Mouse (Mus musculus) urinary bladder, postnatal 4 days (tissue): Measurements from ENCODE around the gene Odf3l1.
A peak's percentile ranks its signal among the peaks of the same experiment; 100 is the strongest.

Experiments used
- DNase-seq, 2 experiments: peaks; one replicate each; pipeline ENCODE4 v3.0.0; 2021 to 2022; ENCODE audit warnings: low spot score in 2 of 2

Odf3l1 gene

DNA sequence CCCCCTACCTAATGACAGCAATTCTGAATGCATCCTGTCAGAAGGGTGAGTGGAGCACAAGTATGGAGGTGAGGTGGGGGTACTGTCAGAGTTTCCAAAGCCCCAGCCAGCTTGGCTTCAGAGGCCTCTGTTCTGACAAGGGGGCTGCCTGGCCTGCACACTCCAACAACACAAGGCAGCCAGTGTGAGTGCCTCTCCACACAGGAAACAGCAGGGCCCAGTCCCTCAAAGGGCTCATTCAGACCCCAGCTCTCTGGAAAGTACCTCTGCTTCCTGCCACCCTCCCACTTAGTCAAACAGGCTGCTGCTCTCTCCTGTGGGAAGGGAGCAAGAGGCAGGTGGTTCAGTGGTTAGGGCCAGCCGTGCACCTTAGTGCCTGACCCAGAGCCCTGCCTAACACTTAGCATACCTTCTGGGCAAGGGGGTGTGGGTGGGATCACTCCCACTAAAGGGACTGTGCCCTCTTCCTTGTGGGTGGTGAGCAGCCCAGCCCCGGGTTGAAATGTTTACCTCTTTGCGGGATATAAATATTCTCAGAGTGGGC lies 17.1 kb upstream of the Odf3l1 start:
- DNase-seq = no peak

DNA sequence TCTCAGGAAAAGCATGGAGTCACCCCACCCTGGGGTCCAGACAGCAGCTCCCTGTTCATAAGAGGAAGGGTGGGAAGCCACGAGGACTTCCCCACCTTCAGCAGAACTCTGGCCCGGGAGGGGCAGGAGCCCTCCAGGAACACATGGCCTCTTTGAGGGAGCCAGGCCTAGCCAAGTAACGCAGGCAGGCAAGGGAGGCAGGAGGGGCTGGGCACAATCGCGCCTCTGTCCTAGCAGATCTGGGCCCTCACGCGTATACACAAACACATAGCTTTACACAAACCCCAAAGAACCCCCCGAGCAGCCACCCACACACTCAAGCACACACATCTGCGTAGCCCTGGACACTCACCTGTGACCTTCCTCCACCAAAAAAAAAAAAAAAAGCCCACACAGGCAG lies 16.3 kb upstream of the Odf3l1 start:
- no peak for DNase-seq

DNA sequence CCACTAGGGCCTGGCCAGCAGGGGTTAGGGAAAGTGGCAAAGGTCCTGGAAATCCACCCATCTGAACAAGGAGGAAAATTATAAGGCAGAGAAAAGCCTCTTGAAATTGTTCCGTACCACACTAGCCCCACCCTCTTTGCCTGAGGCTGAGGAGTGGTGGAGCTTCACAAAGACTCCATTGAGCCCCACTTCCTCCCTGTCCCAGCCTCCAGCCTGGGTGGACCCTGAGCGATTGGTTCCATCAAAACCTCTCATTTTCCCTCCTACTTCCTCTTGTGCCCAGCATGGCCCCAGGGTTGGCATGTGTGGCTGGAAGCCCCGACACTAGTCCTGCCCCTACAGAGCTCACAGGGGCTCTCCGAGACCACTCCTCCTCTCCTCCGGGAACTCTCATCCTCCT lies 12.8 kb upstream of the Odf3l1 start:
- no peak for DNase-seq

DNA sequence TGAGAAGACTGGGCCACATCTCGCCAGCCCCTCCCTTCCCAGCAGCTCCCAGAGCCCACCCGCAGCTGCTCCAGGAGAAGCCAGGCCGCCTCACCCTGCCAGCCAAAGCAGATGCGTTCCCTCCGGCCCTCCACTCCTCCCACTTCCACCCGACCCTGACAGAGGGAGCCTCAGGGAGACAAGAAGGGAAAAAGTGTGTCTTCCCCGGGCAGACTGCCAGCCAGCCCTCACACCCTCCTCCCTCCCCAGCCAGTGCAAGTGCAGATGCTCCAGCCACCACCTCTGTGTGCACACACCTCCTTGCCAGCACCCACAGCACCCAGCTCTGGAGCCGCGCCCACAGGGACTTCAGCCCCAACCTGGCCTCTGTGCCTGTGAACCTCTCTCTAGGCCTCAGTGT lies 12.3 kb upstream of the Odf3l1 start:
- DNase-seq = peak in 1 of 2 experiments; percentile 78

DNA sequence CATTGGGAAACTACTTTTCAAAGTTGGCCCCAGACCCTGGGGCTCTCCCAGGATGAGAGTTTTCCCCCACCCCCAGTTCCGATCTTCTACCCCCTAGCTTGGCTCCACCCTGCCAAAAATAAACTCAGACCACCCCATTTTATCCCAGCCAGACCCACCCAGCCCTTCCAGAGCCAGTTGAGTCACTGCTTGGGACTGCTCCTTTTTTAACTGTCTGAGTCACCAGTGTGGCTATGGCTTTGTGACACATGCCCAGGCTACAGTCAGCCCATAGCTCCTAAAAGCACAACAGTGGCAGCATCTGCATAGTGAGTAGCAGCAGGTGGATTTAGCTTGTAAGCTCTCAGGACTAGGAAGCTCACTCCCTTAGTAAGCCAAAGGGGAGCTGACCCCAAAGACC lies 8.6 kb upstream of the Odf3l1 start:
- no peak for DNase-seq

DNA sequence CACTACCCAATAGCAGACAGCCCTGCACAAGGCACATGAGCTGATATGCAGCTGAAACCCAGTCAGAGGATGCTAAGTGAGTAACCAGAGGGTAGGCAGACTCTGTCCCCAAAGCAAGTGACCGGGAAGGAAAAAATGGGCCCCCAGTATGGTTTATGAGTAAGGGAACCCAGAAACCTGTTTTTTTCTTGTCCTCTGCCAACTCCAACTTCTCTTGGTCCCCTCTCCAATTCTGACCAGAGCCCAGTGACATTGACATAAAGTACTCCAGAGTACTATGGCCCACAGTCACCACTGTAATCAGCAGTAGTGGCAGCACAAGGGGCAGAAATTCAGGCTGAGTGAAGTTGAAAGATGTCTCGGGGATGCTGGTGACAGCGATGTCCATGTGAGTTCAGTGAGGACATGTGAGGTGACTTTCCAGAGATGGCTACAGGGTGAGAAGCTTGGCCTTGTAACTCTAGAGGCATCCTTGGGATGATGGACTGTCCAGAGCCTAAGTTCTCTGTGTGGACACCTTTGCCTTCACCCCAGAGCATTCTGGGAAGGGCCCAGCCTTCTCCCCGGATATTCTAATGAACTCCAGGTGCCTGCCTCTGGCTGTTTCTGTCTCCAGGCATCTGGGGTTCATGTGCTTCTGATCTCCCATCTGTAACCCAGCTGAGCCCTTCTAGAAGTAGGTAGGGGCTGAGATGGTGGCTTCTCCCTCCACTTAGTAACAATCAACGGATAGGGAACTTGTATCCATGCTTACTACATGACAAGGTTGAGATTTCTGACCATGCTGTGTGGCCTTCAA lies 7.8 kb upstream of the Odf3l1 start:
- no peak for DNase-seq

DNA sequence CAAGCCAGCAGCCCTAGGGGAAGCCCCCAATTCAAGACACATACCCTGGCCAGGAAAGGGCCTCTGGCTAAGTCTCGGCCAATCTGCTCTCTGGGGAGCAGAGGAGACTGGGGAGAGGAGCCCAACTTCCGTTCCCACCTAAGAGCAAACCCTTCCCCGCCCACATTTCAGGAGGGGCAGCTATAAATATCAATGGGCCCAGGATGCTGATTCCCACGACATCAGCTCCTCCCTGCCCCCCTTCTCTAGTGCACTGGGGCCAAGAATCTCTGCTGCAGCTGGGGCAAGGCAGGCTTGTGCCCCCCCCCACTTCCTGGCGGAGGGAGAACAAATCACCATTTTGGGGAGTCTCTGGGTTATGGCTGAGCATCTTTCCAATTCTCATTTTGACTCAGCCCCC lies 6.7 kb upstream of the Odf3l1 start:
- no peak for DNase-seq

DNA sequence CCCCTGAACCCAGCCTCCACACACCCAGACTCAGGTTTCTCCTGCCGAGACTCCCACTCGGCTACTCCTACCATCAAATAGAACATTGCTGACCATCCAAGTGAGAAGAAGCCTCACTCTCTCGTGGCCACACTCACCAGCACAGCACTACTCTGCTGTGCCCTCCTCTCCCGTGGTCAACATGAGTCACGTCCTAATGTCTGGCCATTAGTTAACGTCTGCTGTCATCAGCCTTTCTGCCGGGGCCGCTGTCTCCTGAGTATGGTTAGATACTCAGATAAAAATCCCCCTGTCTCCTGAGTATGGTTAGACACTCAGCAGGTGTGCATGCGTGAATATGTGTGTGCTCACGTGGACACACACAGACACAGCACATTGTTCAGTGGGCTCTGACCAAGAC lies 6.3 kb upstream of the Odf3l1 start:
- no peak for DNase-seq

DNA sequence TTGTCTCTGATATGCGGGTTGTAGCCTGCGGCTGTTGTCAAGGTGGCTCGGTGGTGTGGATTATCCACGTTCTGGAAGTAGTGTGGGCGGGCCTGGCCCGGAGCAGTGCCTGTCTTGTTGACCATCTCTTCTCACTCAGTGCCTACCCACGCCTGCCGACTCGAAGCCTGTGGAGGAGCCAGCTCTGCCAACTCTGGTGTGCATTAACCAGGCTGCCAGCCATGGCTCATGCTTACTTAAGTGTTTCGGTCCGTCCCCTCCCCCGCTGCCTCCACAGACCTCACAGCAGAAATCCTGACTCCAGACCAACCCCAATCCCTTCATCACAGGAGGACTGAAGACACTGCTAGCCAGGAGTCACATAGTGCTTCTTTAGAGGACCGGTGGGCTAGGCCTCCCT lies 5.1 kb upstream of the Odf3l1 start:
- no peak for DNase-seq

DNA sequence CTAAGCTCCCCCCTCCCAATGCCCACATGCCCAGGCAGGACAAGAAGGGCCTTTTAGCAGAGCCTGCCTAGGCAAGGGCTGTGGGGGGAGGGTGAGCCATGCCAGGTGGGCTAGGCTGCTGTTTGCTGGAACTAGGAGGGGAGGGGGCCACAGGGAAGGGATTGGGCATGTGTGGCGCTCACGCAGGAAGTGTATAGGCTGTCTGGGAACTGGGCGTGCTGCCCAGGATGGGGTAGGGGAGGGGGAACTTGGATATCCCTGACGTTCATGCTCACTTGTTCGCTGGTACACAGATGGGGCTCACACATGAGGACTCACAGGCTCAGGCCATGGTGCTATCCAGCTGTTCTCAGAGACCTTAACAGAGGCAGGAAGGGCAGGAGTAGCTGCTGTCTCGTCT lies 3.8 kb upstream of the Odf3l1 start:
- peak in 1 of 2 experiments; percentile 79 for DNase-seq

DNA sequence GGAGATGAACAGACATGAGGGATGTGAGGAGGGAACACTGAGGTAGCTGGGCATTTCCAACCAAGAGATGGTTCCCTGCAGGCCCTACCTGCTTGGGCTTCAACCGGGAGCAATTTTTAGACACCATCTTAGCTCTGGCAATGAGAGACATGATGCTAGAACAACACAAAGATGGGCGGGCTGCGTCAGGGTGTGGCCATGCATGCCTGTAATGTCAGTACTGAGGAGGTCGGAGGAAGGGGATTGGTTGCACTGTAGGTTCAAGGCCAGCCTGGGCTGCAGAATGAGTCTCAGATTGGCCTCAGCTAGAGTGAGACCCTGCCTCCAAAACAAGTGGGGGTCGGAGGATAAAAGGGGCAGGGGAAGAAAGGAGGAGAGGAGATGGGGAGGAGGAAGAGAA lies 2.0 kb upstream of the Odf3l1 start:
- DNase-seq = no peak

DNA sequence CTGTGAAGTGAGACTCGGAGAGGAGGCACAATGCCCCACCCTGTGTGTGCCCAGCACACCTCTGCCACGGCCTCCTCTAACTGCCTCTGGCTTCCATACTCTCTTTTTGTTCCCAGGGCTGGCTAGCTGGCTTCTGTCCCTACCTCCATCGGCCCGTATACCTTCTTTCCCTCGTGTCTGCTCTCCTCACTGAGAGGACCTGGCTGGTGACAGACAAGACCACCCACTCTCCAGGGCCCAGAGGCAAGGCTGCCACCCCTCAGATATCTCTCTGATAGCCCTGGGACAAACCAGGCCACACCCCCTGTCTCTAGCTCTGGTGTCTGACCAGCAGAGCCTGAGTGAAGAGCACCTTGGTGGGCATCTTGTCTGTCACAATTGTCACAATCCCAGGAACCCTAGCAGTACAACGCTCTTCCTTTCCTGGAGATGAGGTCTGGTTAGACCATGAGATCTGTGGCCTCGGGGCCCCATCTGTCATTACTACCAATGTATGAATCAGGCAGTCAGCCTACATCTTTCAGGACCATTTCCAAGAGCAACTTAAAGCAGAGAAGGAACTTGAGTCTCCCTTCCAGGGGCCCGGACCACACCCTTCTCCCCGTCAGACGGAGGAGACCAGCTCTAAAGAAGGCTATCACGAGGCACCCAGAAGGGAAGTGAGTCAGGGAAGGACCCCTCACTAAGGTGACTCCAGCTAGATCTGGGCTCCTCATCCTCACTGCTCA lies 1.4 kb upstream of the Odf3l1 start:
- DNase-seq = no peak

DNA sequence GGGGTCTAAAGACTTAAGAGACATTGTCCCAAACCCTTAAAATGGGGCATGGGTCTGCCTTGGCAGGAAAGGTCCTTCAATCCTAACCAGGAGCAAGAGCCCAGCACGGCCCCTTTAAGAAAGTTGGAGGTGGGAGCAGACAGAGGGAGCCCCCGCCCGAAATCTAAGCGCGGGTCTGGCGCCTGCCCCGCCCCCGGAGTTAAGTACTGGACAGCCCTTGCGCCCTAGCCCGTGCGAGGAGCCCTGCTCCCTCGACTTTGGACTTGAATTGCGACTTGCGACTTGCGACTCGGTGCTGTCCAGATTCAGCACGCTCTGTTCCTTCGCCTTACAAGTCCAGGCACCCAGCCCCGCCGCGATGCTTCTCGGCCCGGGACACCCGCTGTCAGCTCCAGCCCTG lies 353 bp upstream of the Odf3l1 start, which contains the start of gene Cspg4:
Gene Cspg4, plus strand, starts transcription at position 202 of the 400 bp plus-strand sequence.
- peak; percentile 73 to 77 for DNase-seq

DNA sequence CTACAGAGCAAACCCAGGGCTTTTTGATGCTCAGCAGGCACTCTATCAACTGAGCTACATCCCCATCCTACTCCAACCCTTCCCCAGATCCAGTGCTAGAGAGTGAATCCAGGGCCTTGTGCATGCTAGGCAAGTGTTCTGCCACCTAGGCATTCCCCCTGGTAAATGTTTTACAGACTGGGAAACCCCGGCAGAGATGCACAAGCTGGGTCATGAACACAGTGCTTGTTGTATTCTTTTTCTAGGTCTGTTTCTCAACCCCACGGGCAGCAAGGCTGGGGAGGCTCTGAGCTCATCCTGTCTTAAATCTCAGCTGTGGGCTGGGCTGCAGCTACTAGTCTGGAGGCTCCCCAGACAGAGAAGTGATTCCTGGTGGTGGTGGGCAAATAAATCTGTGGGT lies 1.6 kb downstream of the Odf3l1 start:
- DNase-seq = no peak

DNA sequence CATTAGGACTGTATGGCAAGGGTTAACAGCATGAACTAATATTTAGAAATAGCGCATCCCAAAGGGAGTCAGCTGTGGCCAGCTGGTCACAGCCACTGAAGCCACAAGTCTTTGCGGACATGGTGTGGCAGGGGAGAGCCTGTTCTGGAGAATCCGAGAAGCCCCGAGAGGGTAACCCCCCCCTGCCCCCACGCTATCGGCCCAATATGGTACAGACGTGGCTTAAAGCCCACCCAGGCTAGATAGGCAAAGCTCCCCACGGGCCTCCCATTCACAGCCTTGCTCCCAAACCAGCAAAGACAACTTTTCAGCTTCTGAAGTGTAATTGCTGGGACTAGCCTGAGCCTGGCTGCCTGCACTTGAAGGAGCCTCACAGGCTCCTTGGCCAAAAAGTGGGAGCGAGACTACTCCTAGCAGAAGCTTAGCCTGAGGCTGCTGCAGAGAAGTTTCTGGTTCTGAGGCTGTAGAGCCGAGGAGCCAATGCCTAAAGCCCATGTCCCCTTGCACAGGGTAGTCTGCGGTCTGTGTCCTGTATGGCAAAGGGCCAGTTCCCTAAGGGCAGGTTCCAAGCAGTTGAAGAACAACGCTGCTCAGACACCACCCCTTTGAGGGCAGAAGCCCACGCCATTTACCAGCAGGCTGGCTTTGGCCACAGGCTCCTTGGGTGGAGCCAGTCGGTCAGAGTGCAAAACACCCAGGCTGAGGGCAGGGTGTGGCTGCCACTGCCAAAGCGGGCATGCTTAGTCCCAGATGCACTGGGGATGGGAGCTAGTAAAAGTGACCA lies 3.8 kb downstream of the Odf3l1 start:
- DNase-seq = no peak

DNA sequence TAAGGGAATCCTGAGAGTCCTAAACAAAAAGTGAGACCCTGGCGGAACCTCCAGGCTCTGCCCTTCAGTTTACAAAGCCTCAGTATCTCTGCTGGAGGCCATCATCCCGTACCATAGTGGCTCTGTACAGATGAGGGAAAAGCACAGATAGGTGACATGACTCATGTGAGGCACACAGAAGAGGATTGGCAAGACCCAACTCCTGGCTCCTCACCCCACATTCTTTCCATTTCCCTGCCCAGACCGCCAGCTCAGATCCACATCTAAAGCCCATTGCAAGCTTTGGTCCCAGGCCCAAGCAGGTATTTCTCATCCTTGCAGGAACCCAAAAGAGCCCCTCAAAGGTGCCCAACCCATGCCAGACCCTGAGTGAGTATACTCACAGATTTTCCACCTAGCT lies 4.4 kb downstream of the Odf3l1 start:
- no peak for DNase-seq

DNA sequence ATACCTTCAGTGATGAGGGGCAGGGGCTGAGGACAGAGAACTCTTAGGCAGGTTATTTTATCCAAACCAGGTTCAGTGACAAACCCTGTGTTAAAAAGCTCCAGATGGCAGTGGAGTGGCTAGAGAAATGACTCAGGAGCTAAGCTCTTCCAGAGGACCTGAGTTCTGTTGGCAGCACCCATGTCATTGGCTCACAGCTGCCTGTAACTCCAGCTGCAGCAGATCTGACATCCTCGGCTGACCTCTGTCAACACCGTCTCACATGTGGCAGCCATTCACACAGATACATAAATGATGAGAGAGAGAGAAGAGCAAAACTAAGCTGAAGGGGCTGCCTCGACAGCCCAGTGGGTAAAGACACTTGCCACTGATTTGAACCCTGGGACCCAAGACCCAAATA lies 7.0 kb downstream of the Odf3l1 start:
- no peak for DNase-seq

DNA sequence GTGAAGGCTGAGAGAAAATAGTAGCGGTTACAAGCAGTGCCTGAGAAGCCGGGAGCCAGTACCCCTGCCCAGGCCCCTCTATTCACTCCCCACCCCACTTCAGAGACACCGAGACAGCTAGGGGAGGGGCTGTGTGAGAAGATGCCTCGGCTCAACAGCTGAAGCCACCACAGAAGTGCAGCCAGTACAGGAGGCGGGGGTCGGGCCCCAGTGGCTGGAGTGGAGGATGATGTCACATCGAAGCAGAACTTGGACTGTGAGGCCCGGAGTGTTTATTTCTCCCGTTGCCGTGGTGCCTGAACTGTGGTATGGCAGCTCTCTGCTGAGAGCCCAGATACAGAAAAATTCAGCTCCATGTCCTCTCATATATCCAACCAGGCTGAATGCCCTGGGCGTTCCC lies 12.7 kb downstream of the Odf3l1 start:
- DNase-seq = peak in 1 of 2 experiments; percentile 50

DNA sequence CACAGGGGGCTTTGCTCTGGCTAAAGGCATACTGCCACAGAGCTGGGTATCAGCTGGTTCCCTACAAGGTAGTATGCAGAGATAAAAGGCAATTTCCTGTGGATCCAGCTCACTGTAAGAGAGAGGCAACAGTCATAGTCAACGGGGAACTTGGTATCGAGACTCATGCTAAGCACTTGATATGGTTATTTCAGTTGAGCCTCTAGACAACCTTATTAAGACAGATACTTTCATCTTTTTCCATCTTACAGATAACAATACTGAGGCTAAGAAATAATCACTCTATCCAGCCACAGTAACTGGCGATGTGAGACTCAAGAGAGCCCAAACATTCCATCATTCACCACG lies 13.6 kb downstream of the Odf3l1 start:
- no peak for DNase-seq

DNA sequence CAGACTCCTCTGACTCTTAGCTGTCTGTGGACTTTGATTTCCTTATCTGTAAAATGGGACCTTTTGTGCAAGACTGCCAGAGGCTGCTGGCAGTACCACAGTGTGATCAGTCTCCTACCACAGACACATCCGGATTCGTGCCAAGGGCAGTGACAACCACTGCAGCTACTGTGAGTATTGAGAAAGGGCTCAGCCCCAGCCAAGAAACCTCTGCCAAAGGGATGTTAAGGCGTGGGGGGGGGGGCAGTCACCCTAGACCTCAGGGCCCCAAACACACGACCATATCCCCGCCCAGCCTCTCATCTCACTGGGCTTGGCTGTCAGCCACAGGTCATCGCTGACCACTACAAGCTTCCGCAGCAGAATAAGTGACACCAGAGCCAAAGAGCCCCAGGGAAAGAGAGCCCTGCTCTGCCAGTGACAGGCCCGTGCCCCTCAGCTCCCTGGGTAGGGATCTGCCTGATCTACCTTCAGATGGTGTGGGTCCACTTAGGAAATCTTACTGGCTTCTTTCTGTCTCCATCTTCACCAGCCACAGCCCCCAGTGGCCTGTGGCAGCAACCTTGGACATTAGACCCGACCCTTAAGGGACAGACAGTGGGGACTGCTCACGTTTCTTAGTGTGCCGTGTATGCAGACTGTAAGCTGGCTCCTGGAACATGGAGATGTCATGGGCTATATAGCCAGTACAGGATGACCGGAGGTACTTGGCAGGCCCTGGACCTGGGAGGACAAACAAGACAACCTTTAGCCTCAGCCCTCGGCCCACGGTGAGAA lies 14.2 kb downstream of the Odf3l1 start:
- DNase-seq = no peak

DNA sequence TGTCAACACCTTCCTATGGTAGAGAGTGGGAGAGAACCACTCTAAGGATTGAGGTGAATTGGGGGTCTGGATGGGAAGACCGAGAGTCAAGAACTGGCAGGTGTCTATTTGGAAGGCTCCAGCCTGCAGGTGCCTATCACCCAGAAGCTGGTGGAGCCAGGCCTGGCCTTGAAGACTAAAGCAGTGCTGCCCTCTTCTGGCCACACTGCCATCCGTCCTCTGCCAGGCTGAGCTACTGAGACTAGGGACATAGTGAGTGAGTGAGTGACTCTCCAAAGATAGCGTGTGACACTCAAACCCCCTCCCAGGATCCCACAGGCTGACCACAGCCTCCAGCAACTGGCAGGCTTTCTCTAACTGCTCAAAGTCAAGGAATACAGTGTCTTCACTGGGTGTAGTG lies 17.0 kb downstream of the Odf3l1 start:
- DNase-seq = peak in 1 of 2 experiments; percentile 46

DNA sequence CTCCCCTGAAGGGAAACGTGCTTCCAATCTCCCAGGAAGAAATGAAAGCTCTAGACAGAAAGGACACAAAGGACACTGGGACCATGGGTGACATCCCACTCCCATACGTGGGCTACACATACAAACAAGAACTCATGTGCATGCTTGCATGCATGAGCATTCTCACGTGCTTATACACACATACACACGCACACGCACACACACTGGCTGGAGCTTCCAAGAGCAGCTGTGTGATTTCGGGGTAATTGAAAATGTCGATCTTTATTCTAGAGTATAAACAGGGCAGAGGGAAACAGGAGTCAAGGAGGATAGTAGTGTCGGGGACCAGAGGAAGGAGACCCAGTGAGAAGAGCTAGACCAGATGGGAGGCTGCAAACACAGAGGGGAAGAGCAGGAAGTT lies 19.8 kb downstream of the Odf3l1 start:
- DNase-seq = no peak
